13 mouse cellular contexts compared by ENCODE assay signal in the genomic region with DNA sequence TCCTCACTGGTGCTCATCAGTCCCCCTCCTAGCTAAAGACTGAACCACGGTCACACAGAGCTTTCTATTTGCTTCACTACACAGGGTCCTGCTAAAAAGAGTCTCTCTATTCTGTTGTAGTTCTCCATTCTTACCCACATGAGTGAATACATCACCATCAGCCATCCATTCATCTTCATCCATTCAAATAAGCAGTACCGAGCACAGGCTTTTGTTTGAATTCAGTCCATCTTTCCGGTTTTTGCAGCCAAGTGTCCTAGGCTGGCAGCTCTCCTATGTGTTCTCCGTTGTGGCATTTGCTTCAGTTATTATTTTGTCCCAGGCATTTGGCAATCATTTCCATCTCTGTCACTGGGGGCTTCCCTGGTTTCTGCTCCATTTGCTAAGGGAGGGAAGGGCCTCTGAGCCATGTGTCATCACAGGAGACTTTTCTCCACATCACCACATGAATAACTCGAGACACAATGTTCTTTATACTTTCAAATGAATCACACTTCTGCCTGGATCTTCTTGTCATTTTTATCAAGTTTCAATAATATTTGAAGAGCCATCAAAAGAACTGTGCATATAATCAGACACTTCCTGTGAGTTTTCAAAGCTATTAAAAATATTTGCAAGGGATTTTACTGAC.
DNase-seq lines count a peak whose midpoint lies in the region; ATAC-seq and TF ChIP-seq lines count a peak whose summit lies in the region.
"Had no signal": no experiment of that assay in that cellular context is flagged by ENCODE, and none has a peak within 500 bp of the region (broad histone marks: within the 10 kb centered on the region; RNA-seq: fewer than 3 reads in every experiment).

No protein-coding gene starts in this region.

- ATAC-seq in forebrain, postnatal 0 days = peak; percentile 61; the same call in 1 of the 2 replicates
- ATAC-seq in midbrain, embryonic 13.5 days = 0 out of 2 replicates have a peak, but pooled peaks have one; percentile 43
- no peak for ATAC-seq in CD4-positive, CD25-positive, alpha-beta regulatory T cell, adult 4 months

- no peak overlapping the region for H3K27ac ChIP-seq in forebrain, postnatal 0 days (ENCODE audit: low read depth, low read length)
- no peak overlapping the region for H3K27ac ChIP-seq in midbrain, embryonic 13.5 days
- H3K27ac ChIP-seq in limb, embryonic 10.5 days = no peak overlapping the region
- H3K27ac ChIP-seq: limb, embryonic 12.5 days; lung, embryonic 15.5 days had no signal

- no peaks in the 10 kb centered on the region for H3K36me3 ChIP-seq in forebrain, postnatal 0 days (ENCODE audit: insufficient read depth)
- no peaks in the 10 kb centered on the region for H3K36me3 ChIP-seq in midbrain, embryonic 13.5 days
- H3K36me3 ChIP-seq in limb, embryonic 10.5 days = no peaks in the 10 kb centered on the region
- H3K36me3 ChIP-seq: heart, embryonic 12.5 days; limb, embryonic 12.5 days; lung, embryonic 15.5 days had no signal

- H3K27me3 ChIP-seq in forebrain, postnatal 0 days (ENCODE audit: insufficient read depth, low read length) = no peaks in the 10 kb centered on the region
- H3K27me3 ChIP-seq in midbrain, embryonic 13.5 days = no peaks in the 10 kb centered on the region
- no peaks in the 10 kb centered on the region for H3K27me3 ChIP-seq in limb, embryonic 10.5 days (ENCODE audit: low read depth, poor library complexity, severe bottlenecking)
- H3K27me3 ChIP-seq: heart, embryonic 12.5 days; limb, embryonic 12.5 days; lung, embryonic 15.5 days had no signal

- no peak overlapping the region for H3K4me3 ChIP-seq in forebrain, postnatal 0 days (ENCODE audit: low read depth, low read length)
- no peak overlapping the region for H3K4me3 ChIP-seq in midbrain, embryonic 13.5 days (replicated peaks)
- H3K4me3 ChIP-seq in limb, embryonic 10.5 days = no peak overlapping the region
- H3K4me3 ChIP-seq: heart, embryonic 12.5 days; limb, embryonic 12.5 days; lung, embryonic 15.5 days had no signal

- WGBS in forebrain, postnatal 0 days = 18% methylated on average over 5 of the region's 5 CpGs
- 28% methylated on average over 5 of the region's 5 CpGs for WGBS in midbrain, embryonic 13.5 days
- 79% methylated on average over 5 of the region's 5 CpGs for WGBS in limb, embryonic 10.5 days

- no peak for TF ChIP-seq CTCF in forebrain, postnatal 0 days (IDR thresholded peaks at IDR 0.05; ENCODE audit: low read depth)

- H3K4me2 ChIP-seq in forebrain, postnatal 0 days (ENCODE audit: low read depth) = no peak overlapping the region
- no peak overlapping the region for H3K4me2 ChIP-seq in midbrain, embryonic 13.5 days (replicated peaks)
- H3K4me2 ChIP-seq: heart, embryonic 12.5 days; limb, embryonic 12.5 days; lung, embryonic 15.5 days had no signal

- peak; percentile 94 for DNase-seq in Muller cell, postnatal 12 days (ENCODE audit: inconsistent ontology term)
- DNase-seq in embryo, embryonic 10 days (ENCODE audit: low spot score) = peak; percentile 18
- DNase-seq in forebrain, postnatal 0 days = no peak
- no peak for DNase-seq in limb, embryonic 10.5 days (ENCODE audit: low spot score)
- DNase-seq in urinary bladder, adult 2 months (ENCODE audit: low spot score) = no peak
- DNase-seq: adrenal gland, adult 8-10 months; gastrocnemius, postnatal 25 days; kidney, adult 9 months had no signal

- no peak overlapping the region for H3K9ac ChIP-seq in forebrain, postnatal 0 days
- H3K9ac ChIP-seq in midbrain, embryonic 13.5 days (replicated peaks) = no peak overlapping the region
- H3K9ac ChIP-seq: heart, embryonic 12.5 days; limb, embryonic 12.5 days; lung, embryonic 15.5 days had no signal

- no peaks in the 10 kb centered on the region for H3K9me3 ChIP-seq in forebrain, postnatal 0 days (ENCODE audit: low read length)
- H3K9me3 ChIP-seq in midbrain, embryonic 13.5 days = no peaks in the 10 kb centered on the region
- H3K9me3 ChIP-seq in limb, embryonic 10.5 days (replicated peaks) = no peaks in the 10 kb centered on the region
- H3K9me3 ChIP-seq: heart, embryonic 12.5 days; limb, embryonic 12.5 days; lung, embryonic 15.5 days had no signal

- no peaks in the 10 kb centered on the region for H3K4me1 ChIP-seq in forebrain, postnatal 0 days (ENCODE audit: insufficient read depth)
- H3K4me1 ChIP-seq in midbrain, embryonic 13.5 days (replicated peaks) = no peaks in the 10 kb centered on the region
- no peaks in the 10 kb centered on the region for H3K4me1 ChIP-seq in limb, embryonic 10.5 days
- H3K4me1 ChIP-seq: heart, embryonic 12.5 days; limb, embryonic 12.5 days; lung, embryonic 15.5 days had no signal

Comparison
In these comparisons a context has a peak if more than half of its experiments do, and no peak if none do; other contexts are left out.
1. DNase-seq: peak in Muller cell, postnatal 12 days (single experiment) and embryo, embryonic 10 days (single experiment); none in forebrain, postnatal 0 days (single experiment), limb, embryonic 10.5 days (single experiment) and urinary bladder, adult 2 months (single experiment).